Mouse (Mus musculus): ENCODE results near the gene Muc1.

Muc1 gene

DNA sequence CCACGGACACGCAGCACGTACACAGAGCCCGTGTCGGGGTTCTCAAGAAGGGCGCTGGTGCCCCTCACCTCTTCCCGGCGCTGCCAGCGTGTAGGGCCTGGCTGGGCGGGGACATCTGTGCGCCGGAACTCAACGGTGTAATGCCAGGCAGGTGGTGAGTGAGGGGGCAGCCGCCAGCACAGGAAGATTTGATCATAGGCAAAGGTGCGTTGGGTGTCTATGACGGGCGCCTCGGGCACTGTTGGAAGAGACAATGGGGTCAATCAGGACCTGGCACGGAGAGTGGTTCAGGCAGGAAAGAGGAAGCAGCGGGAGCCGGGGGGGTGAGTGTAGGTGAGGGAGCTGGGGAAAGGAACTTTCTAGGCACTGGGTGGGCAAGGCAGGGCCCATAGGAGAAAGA lies 8.8 kb downstream of the Muc1 start:
- no peak for DNase-seq

DNA sequence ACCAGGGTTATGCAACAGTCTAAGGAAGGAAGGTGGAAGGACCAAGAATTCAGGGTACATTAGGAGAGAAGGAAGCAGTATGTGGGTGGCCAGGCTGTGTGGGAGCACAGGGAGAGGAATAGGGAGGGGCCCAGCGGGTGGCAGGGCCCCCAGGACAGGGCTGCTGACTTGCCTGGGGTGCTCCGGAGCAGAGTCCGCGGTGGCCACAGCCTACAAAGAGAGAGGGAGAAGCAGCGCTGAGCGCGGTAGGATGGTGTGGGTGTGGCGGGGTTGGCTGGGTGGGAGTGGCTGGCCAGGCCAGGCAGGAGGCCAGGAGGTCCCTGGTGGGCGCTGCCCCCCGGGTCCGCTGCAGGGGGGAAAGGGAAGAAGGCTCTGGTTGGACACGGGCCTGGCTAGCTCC lies 9.6 kb downstream of the Muc1 start:
- no peak for DNase-seq

DNA sequence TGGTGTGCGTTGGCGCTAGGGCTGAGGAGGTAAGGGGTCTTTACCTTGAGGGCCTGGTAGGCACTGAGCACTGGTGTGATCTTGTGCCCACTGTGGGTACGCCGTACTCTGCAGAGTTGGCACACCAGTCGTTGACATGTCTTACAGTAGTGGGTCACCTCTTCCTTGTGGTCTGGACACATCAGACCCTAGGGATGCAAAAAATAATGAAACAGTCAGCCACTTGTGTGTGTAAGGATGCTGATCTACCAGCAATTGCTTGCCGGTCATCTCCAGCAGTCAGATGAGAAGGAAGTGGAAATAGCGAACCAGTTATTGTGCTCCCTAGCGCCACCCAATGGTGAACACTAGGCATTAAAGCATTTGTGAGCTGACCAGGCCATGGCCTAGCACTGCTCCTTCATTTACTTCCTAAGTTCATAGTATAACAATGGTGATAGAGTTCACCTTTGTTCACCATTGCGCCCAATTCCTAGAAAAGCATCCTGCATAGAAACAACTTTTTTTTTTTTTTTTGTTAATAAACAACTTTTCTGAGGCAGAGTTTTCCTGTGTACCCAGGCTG lies 13.6 kb downstream of the Muc1 start:
- DNase-seq, result peak; percentile 68

DNA sequence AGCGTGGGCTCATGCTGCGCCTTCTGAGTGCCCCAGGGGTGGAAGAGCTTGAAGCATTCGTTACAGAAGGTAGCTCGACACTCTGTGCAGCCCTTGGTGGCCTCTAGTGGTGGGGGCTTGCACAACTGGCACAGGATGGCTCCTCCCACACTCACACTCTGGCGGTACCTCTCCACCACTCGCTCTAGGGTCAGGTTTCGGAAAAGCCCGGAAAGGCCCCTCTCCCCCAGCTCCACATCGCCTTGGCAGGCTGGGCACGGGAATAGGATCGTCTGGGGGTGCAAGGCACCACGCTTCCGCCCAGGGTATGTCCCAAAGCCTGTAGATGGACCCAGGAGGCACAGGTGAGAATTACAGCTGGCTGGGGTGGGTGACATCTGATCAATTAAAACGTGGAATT lies 14.8 kb downstream of the Muc1 start:
- DNase-seq, result no peak

DNA sequence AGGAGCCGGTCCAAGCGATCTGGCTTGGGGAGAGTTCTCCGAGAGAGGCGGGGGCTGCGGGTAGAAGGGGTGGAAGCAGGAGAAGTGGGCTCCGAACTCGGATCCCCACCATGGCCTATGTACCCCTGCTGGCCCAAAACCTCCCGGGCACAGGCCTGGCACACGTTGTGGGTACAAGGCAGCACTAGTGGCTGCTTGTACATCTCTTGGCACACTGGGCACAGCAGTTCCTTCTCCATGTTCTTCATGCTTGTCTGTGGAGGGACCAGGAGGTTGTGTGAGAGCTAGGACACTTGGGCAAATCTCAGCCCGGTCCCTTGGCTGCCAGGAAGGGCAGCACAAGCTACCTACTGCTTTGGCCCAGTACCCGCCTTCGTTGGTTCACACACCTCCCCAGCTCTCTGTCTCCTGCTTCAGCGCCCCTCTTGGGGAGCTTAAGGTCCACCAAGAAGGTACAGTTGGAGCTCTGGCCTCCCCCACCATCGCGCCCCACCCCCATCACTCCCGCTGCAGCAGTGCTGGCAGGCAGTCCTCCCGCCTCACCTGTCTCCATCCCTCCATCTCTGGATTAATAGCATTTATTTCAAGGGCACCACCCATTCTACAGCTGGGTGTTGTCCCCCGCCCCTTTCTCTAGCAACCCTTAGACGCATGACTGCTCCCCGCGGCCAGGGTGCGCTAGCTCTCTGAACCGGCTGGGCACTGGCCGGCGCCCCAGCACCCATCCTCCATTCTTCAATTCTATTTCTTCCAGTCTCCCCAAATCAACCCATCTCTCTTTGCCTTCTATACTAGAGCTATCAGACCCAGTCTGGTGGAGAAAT lies 15.5 kb downstream of the Muc1 start:
- DNase-seq, result peak; percentile 62

DNA sequence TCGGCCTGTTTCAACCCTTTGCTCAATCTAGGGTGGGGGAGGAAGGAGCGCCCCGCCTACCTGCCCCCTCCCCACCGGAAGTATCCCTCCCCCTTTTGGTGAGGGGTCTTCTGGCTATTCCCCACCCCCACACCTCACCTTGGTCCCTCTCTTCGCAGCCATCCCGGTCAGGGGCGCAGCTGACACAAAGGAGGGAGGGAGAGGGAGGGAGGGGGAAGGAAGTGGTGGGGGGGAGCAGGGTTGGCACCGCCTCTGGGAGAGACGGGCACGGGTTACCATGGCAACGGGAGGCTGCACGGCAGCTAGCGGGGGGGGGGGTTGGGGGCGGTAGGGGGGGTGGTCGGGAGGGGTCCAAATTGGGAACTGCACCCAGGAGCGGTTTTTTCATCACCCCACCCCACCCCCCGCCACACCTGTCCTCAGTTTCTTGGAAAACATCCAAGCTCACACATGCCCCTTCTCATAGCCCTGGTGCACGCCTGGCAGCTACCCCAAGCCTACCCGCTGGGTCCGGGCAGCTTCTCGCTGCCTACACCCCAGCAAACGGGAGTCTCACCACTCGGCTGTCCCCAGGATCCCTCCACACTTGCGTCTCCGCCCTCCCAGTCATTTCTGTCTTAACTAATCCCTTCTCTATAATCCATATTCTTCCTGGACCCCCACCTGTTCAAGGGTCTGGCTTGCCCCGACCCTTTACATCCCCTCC lies 16.3 kb downstream of the Muc1 start:
- DNase-seq, result peak; percentile 92

DNA sequence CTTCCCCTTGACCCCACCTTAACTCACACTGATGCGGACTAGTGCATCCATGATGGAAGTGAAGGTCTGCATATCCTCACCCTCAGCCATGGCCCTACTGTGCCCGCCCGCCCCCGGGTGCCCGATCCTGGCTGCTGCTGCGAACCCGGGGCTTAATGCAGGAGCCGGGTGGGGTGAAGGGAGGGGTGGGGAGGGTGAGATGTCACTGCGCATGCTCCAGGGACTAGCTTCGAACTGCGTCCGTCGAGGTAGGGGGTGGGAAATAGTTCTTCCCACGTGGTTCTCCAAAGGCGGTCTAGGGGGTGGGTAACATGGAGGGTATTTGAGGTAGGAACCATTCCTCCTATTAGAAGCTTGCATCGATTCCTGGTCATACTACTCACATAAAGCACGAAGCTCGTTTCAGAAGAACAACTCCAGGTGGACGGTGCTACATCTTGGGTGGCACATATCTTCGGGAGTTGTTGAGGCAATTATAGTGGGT lies 16.9 kb downstream of the Muc1 start, which contains the start of gene Krtcap2:
TSS of gene Krtcap2 (plus strand) at position 279 of the 484 bp plus-strand sequence.
- peak; percentile 75 for DNase-seq

DNA sequence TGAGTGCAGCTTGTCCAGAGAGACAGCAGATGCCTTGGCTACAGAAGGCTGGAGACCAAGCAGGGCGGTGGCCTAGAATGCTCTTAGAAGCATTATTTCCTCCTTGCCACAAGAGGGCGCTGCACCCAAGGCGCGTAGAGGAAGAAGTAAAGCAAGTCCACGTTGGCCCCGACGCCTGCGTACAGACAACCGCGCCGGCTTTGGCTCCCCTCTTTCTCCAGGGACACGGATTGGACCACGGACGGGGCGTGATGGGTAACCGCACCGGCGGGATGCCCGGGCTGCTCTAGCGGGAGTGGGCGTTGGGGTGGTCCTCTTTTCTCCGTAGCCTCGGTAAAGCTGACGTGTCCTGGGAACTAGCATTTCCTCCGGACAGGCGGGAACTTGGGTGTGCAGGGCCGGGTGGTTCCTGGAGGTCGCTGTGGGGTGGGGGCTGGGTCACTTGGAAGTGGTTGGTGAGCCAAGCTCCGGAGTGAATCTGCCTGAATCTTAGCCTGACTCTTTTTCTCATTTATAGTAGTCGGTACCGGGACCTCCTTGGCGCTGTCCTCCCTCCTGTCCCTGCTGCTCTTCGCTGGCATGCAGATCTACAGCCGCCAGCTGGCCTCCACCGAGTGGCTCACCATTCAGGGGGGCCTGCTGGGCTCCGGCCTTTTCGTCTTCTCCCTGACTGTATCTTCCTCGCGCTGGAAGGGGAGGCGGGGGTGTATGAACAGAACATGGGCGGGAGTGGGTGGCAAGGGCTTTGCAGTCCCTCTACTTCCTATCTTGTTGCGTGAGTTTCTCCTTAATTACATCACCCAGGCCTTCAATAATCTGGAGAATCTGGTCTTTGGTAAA lies 17.6 kb downstream of the Muc1 start, which contains the start of gene Trim46:
TSS of gene Trim46 (minus strand) at position 49 of the 840 bp plus-strand sequence.
- peak; percentile 93 for DNase-seq

DNA sequence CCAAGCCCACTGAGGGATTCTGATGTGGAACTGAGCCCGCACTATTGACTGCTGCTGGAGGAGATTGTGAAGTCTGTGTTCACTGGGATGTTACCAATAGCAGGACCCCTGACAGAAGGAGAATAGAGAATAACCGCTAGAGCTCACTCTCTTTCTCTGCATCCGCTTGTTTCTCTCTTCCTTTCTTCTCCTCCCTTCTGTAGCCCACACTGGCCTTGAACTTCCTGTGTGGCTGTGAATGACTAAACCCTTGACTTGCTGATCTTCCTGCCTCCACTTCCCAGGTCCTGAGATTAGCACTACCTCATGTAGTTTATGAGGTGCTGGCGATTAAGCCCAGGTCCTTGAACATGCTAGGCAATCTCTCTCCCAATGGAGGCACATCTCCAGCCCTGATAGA lies 18.6 kb downstream of the Muc1 start:
- no peak for DNase-seq

DNA sequence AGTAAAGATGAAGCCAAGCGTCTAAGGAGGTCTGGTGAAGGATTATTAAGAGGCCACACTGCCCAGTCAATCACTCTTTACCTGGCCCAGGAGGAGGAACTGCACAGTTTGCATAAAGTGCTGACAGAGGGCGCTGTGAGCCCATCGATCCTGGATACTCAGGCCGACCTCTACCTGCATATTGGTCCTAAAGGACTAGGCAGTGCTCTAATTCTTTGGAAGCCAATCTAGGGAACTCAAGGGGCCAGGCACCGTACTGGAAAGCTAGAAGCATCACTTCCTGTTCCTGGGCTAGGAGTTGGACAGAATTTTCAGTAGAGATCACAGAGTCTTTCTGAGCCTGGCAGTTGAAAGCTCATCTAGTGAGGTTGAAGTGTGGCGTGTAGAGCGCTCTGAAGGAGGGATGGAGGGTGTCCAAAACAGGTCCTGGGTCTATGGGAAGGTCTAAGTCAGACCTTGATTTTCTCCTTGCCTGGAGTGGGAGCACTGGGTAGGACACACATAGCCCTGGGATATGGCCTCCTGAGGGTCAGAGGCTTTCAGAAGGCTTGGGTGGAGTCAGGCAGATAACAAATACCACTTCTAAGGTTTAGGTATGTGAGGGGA lies 21.7 kb downstream of the Muc1 start:
- no peak for DNase-seq

DNA sequence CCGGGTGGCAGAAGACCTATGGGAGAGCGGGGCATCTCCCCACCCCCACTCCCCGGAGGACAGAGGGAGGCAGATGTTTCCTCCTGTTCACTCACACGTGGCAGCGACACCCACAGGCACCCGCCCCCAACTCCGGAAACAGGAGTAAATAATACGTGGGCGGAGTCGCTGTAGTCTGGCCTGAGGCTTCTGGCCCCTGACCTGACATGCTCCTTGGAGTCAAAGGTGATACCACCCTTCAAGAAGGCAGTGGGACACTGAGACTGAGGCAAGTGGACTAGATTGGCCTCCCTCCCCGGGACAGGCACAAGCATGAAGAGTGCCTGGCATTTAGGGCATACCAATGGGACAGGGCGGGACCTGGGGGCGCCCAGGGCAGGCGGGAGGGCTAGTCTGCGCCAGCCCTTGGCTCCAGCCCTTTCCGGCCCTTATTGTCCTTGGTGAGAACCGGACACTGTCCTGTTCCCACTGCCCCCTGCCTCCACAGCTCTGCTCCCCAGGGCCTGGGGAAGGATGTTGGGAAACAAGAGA lies 22.6 kb downstream of the Muc1 start:
- no peak for DNase-seq

DNA sequence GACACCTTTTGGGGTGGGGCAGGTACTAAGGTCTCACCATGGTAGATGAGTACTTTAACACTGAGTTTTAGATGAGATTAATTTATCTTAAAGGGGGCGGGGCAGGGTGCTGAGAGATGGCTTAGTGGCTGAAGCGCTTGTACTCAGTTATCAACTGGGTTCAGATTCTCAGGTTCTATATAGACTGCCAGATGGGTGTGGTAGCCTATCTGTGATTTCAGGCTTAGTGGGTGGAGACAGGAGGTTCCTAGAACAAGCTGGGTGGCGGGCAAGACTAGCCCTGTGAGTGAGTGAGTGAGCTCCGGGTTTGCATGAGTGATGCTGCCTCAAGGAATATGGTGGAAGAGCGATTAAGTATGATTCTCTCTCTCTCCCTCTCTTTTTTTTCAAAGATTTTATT lies 26.1 kb downstream of the Muc1 start:
- no peak for DNase-seq

DNA sequence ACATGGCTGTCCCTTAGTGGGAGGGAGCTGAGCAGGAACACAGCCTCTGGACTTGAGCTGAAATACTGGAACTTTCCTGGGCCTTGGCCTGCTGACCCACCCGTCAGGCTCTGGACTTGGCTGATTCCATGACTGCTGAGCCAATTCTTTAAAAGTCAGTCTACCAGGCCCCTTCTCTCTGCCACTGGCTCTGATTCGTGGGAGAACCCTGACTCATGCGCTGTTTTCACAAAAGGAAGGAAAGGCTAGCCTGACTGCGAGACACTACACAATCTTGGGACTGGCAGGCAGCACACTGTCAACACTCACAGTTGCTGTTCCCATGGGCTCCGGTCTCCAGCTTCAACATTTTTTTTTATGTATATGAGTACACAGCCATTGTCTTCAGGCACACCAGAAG lies 27.3 kb downstream of the Muc1 start:
- DNase-seq, result no peak

DNA sequence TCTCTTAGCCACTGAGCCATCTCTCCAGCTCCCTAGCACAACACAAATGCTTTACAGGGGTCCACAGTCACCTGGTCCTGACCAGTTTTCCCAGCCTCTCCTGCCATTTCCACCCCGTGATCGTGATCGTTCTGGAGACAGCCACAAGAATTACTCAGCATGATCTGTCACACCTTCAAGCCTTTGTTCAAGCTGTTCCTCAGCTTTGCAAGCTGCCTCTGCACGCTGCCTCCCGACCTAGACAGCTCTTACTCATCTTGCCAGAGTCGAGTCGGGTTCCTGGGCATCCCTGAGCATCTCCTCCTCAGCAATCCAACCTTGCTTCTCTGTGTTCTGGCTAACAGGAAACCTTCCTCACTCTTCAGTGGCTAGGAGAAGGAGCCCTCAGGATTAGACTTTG lies 30.2 kb downstream of the Muc1 start, which contains the start of gene Dpm3:
TSS of gene Dpm3 (plus strand) at position 283 of the 400 bp plus-strand sequence.
- no peak for DNase-seq

DNA sequence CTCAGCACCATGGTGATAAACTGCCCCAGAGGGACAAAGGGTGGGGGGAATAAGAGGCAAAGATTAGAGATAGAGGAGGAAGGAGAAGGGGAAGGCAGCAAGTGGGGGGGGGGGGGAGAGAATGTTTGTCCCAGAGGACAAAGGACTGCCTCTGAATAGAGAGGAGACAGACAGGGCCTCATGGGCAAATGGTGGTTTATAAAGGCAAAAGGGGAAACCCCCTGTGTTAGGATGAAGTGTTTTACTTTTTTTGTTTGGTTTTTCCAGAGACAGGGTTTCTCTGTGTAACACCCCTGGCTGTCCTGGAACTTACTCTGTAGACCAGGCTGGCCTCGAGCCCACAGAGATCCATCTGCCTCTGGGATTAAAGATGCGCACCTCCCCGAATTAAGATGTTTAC lies 31.4 kb downstream of the Muc1 start:
- DNase-seq, result no peak

DNA sequence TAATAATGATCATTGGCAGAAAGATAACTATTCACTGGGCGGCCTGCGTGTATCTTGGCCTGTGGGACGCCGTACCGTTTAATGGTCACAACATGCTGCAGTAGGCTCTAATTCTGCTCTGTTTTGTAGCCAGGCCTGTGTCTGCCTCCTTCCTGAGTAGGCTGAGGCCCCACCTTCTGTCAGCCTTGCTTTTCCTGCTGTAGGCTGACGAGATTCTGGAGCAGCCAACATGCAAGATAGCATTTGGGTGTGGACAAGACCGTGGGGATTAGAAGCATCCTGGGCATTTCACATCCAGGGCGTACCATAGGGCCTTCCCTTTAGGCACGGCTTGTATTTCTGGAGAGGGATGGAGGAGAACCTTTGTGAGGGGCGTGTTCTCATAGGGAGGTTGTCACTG lies 33.6 kb downstream of the Muc1 start:
- DNase-seq, result no peak

DNA sequence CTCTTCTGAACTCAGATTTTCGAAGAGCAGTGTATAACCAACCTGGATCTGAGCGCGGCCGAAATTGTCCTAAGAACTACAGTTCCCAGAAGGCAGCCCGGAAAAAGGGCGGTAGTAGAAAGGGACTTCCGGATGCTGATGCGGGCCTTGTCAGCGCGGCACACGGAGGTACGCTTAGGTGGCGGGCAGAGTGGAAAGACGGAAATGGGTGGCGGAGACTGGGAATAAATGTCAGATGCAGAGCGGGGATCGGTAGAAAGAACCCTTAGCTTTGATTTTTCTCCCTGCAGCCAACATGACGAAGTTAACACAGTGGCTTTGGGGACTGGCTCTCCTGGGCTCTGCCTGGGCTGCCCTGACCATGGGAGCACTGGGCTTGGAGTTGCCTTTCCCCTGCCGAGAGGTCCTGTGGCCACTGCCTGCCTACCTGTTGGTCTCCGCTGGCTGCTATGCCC lies 37.6 kb downstream of the Muc1 start:
- DNase-seq, result peak; percentile 78

DNA sequence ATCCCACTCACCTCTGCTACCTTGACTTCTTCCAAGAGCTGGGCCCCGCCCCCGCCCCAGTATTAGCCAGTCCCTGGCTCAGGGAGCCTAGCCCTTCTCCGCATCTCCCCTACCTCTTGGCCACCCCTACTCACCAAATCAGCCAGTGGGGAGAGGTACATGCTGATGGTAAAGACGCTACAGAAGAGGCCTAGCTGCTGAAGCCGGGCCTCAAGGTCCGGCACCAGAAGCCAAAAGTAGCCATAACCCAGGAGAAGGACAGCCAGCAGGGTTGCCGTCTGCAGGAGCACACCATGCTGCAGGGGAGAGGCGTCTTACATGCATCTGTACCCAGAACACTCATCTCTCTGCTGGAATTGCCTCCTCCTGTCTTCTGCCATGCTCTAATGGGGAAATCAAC lies 40.1 kb downstream of the Muc1 start:
- no peak for DNase-seq

DNA sequence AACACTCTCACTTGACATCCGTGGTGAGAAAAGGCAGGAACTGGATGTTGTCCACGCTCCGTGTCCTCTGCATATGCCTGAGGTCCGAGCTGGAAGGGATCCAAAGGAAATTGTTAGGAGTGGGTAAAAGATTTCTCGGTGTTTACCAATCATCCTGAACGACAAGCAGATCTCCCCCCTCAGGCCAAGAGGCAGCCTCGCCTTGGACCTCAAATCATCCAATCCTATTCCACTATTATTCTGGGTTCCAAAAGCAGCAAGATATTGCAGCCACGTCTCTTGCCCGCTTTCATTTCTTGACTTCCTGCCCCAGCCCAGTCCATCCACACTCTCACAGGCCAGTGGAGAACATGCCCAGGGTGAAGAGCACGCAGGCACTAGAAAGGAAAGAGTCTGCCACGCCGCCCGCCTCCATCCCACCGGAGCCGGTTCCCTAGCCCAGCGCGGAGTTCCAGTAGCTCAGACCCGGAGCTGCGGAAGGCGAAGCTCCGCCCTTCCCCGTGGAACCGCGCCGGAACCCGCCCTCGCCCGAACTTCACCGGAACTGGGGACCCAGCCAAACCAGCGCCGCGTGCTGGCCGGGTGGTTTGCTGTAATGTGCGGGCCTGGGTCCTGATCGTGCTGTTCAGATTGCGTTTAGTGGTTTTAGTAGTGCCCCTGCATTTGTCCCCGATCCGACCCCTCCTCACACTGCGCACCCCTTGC lies 41.3 kb downstream of the Muc1 start, which contains the start of gene Slc50a1:
TSS of gene Slc50a1 (minus strand) at position 520 of the 705 bp plus-strand sequence.
- DNase-seq, result peak; percentile 87

DNA sequence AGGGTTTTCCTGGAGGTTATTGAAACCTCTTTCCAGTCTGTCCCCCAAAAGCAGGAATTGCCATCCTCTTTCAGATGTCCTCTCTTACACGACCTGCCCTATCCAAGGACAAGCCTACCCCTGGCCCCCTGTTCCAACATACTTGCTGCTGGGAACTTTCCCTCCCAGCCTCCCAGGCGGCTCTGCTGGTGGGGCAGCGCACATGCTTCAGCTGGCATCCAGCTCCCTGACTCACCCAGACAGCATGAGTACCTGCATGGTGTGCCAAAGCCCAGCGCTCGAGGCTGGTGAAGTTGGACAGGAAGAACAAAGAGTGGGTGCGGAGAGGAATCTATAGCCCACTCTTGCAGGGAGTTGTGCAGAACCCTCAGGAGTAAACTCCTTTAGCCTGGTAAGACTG lies 42.0 kb downstream of the Muc1 start:
- DNase-seq, result peak; percentile 58

DNA sequence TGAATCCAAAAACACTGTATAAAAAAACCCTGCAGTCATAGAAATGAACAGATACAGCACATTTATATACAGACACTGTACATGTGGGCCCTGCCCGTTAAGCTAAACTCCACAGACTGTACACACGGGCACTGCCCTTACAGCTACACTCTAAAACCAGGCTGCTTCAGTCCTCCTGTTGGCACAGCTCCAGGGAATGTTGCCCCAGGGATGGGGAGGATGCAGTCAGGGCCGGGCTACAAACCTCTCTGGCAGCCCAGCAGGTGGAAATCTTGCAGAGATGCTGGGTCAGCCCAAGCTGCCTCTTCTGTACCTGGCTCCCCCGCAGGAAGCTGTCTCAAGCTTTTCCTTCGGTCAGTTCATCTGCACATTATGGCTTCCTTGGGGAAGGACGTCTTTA lies 42.9 kb downstream of the Muc1 start:
- no peak for DNase-seq
